Mouse (Mus musculus) ovary, postnatal 14 days (tissue): ENCODE measurements around the gene Sele.

ENCODE experiments used
- DNase-seq: peaks from one replicate; pipeline ENCODE4 v3.0.0; 2022; ENCODE audit warnings: low spot score

Gene Sele

DNA sequence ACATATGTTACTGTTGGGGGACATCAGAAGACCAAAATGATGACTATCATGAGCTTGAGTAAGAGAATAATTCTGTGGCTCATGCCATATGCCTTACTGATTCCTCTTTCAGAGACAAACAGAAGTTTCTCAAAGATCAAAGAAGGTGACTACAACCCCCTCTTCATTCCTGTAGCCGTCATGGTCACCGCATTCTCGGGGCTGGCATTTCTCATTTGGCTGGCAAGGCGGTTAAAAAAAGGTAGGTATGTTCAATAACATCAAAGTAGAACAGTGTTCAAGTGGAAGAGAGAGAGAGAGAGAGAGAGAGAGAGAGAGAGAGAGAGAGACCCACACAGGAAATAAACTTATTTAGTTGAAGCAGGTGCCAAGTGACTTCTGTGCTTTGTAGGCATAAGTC lies 24.0 kb downstream of the Sele start:
- DNase-seq: no peak

DNA sequence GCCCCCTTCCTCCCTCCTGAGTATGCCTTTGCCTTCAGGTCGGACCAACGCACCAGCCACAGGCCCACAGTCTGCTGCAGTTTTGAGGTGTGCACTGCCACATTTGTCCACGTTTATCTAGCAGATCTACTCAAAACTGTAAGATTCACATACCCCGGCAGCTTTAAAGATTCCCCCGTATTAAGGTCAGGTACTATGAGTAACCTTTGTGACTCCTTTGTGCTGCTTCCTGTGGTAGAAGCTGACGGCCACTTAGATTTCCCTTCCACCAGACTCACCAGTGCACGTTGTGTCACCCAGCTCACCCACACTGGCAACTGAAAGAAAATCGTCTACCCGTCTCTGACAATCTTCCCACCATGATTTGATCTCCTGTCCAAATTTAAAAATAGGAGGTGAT lies 25.1 kb downstream of the Sele start:
- no peak for DNase-seq

DNA sequence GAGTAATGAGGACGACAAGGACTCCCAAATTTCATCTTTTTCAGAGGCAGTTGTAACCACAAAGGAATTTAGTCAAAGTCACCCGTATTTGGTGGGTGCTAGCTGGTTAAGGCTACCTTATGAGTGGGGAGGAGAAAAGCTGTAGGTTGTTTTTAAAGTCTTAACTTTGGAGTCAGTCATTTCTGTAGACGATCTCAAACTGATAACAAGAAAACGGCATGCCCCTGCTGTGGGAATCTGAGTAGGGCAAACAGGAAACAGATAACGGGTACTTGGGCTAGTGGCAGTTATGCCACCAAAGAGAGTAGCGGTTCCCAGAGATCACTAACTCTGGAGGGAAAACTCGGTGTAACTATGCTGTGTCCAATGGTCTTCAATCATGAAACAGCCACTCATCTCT lies 25.8 kb downstream of the Sele start:
- no peak for DNase-seq

DNA sequence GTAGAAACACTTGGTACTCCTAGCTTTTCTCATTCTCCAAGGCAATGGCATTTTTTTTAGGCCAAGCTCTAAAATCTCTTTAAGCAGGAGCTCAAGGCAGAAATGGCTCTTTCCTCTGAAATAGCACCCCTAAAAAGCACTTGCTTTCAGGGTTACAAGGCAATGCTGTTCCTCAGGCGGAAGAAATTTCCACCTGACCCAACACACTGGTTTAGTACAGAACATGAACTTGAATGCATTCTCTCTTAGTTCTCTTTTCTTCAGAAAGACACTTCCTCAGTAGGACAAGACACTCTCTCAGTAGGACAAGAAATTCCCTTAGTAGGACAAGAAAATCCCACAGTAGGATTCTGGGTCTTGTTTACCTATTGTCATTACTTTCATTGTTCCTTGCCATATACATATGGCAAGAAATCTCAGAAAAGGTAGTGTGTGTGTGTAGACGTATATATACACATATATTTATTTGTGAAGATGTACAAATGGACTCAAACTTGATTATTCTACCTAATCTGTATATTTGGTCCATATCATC lies 26.6 kb downstream of the Sele start:
- no peak for DNase-seq

DNA sequence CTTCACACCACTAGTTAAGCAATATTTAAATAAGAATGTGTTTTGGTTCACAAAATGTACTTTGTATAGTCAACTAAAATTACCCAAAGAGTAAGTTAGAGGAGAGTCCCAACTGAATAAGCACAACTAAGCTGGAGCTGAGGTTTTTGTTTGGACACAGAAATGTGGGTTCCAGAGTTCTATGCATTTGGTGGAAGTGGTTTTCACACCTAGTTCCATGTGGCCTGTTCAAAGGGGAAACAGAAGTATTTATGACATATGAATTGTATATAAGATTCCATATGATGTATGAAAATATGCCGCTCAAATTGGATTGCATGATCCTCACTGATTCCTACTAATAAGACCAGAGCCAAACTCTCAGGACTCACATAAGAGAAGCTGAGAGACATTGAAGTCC lies 27.4 kb downstream of the Sele start:
- DNase-seq: no peak

DNA sequence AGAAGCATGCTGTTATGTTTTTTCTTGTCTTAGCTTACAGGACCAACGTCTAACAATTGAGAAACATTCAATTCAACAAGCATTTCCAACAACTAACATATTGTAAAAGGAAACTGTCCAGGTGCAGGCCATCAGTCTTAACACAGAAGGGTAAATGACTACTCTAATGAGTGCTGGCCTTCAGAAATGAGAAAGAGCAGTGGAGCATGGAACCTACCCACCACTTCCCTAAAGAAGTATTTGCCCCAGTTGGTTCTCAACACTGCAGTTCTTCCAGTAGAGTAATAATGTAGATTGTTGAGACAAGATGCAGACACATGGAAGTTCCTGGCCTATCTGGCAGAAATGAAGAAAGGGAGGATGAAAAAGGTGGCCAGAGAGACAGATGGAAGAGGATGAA lies 28.4 kb downstream of the Sele start:
- DNase-seq: no peak

DNA sequence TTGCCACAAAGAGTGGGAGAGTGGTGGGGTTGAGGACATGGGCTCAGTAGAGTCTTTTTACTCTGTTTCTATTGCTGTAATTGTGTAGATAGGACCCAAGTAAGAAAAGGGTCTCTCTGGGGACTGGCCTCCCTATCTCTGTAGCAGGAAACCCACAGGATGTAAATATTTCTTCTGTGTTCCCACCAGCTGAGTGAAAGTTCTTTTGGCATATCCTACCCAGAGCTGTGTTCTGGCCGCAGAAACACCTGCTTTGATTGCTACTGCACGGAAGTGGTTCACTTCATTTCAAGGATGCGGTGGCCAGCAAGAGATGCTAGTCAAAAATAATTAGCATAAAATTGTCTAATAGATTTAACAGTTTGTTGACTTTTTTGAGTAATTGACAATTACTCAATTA lies 29.0 kb downstream of the Sele start:
- no peak for DNase-seq

DNA sequence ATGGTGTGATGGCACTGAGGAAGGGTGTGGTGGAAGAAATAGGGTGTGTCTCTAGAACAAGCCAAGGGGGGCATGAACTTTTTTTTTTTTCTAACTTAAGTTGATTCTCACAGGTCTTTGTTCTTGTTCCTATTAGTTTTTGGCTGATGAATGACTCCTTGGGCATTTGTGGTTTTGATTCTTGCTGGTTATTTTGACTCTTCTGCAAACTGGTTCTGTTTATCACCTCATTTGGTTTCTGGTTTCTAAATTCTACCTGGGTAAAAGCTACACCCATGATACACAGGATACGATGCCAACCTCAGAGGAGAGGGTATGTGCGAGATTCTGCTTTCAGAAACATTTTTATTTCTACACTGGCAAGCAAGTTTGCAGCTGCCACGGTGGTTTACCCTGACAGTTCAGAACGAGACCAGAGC lies 30.3 kb downstream of the Sele start:
- no peak for DNase-seq

DNA sequence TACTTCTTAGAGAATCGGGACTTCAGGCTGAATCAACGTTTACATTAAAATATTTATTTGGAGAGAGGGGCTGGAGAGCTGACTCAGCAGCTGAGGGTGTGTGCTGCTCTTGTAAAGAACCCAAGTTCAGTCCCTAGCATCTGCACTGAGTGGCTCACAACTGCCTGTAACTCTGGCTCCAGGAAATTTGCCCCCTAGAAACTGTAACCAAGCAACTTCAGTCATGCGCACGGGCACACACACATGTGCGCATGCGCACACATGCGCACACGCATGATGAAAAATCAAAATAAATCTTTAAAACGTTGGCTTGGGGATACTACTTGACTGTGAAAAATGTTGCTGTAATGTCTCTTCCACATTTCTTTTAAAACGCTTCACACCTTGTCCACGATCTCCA lies 31.1 kb downstream of the Sele start:
- DNase-seq: no peak

DNA sequence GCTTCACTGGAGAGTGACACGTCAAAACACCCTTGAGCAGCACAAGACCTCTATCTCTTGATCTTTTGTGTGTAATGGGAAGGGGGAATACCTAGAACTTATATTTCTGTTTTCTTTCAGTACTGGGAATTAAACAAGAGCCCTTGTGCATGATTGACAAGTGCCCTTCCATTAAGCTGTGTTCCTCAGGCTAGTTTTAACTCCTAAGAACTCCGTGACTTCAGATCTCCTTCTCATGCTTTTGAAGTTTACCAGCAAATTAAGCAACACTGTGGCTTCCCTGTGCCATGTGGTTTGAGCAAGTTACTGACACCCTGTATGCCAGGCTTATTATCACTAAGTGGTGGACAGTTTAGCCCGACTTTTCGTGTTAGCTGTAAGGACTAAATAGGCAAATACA lies 35.0 kb downstream of the Sele start:
- DNase-seq: no peak

DNA sequence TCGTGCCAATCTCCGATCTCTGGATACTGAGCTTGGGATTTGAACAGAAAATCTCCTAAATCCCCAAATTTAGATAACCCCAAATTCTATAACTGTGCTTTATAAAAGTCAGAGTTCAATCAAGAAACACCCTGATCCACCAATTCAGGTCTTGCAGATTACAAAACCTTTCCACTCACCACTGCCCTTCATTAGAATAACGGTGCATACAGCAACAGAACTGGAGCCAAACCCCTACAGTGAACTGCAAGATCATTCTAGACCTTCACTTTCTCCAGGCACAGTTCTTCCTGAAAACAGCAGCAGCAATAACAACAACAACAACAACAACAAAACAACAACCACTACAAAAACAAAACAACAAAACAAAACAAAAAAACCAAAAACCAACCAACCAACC lies 38.8 kb downstream of the Sele start:
- no peak for DNase-seq

DNA sequence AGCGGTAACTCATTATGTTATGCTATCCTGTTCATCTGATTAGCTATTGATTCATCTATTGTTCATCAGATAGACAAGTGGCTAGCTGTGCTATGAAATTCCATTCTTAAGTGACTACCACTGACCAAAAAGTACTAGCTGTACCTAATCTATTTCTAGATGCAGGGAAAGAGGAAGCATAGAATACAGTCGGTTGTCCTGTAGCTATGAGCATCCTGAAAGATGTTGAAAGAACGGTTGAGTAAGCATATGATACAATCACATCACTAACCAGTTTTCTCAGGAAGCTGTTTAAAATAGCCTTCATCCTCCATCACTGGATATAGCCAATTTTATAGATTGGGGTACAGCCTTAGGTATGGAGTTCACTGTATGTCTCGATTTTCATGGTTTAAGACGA lies 39.8 kb downstream of the Sele start:
- no peak for DNase-seq

DNA sequence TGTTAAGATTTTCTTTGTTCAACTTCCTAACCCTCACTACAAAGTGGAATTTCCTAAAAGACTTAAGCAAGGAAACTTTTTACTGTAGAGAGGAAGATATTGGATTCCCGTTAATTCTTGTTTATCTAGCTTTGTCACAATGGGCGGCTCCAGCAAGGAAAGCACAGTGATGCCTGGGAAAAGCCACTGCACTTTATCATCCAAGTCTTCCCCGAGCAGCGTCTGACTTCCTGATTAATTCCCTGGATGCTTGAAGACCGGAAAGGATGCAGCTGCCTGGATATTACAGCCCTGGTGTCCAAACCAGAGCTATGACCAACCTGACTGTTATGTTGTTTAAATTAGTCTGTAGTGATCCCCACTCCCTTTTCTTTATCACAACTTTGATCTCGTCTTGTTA lies 48.7 kb downstream of the Sele start:
- DNase-seq: no peak

DNA sequence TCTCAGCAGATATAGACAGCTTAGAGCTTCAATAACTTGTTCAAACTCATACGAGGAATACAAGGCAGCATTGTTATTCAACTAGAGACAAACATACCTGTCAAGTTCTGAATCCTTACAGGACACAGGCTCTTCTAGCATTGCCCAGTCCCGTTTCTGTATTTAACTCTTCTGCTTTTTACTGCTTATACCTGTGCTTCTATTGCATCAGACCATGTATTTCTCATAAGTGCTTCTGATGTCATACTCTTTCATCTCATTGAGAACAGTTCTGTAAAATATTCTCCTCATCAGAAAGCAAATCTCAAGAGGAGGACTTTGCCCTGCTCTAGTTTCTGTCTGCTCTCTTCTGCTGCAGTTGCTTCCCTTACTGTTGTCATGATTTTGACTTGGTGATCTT lies 49.9 kb downstream of the Sele start:
- DNase-seq: no peak

DNA sequence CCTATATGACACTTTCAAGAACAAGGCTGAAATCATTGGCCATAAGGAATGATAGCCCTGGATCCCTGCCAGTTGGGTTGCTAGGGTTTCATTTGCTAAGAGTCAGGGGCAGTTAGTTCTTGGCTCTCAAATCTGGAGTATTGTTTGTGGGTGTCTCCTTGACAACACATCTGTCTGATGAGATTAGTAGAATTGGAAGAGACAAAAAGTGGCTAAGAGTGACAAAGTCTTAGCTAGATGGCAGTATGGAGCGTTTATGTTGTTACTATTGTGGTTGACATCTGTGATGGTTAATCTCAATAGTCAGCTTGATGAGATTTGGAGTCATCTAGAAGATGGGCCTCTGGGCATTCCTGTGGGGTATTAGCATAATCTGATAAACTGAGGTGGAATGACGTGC lies 50.3 kb downstream of the Sele start:
- no peak for DNase-seq
